21 mouse cellular contexts compared by ENCODE assay signal in genomic region chr1:45541161-45541560, GRCm38 (mm10). TPM values are rescaled to one million over a fixed set of nuclear protein-coding genes. Genes with fewer than 3 reads are reported as not detected.
A peak's percentile ranks its signal among the peaks of the same experiment; 100 is the strongest.
DNase-seq lines count a peak whose midpoint lies in the region; ATAC-seq and TF ChIP-seq lines count a peak whose summit lies in the region.
"Had no signal": no experiment of that assay in that cellular context is flagged by ENCODE, and none has a peak within 500 bp of the region (broad histone marks: within the 10 kb centered on the region; RNA-seq: fewer than 3 reads in every experiment).

No protein-coding gene starts in this region.

- TF ChIP-seq POLR2A in embryonic fibroblast, embryonic 13.5 days (IDR thresholded peaks at IDR 0.05; ENCODE audit: low read depth, low read length): no peak; the same call in 1 of the 2 replicates
- TF ChIP-seq POLR2A in heart, adult 2 months (IDR thresholded peaks at IDR 0.05; ENCODE audit: insufficient read depth, low read depth, low read length): no peak

- no peaks in the 10 kb centered on the region for H3K36me3 ChIP-seq in kidney, postnatal 0 days (ENCODE audit: insufficient read depth, low read length)
- H3K36me3 ChIP-seq in stomach, embryonic 15.5 days: no peaks in the 10 kb centered on the region
- H3K36me3 ChIP-seq in heart, adult 2 months (ENCODE audit: control insufficient read depth, insufficient read depth, low read length): no peaks in the 10 kb centered on the region
- H3K36me3 ChIP-seq: embryonic facial prominence, embryonic 12.5 days; forebrain, embryonic 12.5 days; heart, embryonic 10.5 days; midbrain, embryonic 13.5 days had no signal

- no peak overlapping the region for H3K27ac ChIP-seq in kidney, postnatal 0 days
- H3K27ac ChIP-seq in embryonic fibroblast, embryonic 13.5 days (ENCODE audit: insufficient read depth, low read length): peak overlapping the region; percentile 100
- H3K27ac ChIP-seq in stomach, embryonic 15.5 days: peak overlapping the region; percentile 58
- H3K27ac ChIP-seq in heart, adult 2 months: no peak overlapping the region
- H3K27ac ChIP-seq: embryonic facial prominence, embryonic 12.5 days; forebrain, embryonic 12.5 days; heart, embryonic 10.5 days; hindbrain, embryonic 14.5 days; midbrain, embryonic 13.5 days had no signal

- no peak for TF ChIP-seq EP300 in heart, adult 2 months (IDR thresholded peaks at IDR 0.05; ENCODE audit: insufficient read depth, low read depth, low read length)

- intact Hi-C loops in heart, adult 2 months (cut with DNase I): no loop called here

- no peaks in the 10 kb centered on the region for H3K79me2 ChIP-seq in heart, adult 2 months (replicated peaks; ENCODE audit: control insufficient read depth, insufficient read depth, low read length)

- H3K9ac ChIP-seq in kidney, postnatal 0 days (ENCODE audit: low read depth, low read length): no peak overlapping the region
- no peak overlapping the region for H3K9ac ChIP-seq in stomach, embryonic 15.5 days
- H3K9ac ChIP-seq in heart, adult 2 months (ENCODE audit: low read depth, low read length): no peak overlapping the region
- H3K9ac ChIP-seq: embryonic facial prominence, embryonic 12.5 days; forebrain, embryonic 12.5 days; hindbrain, embryonic 14.5 days; midbrain, embryonic 13.5 days had no signal

- WGBS in kidney, postnatal 0 days: 55% methylated on average over 2 of the region's 2 CpGs
- 26% methylated on average over 2 of the region's 2 CpGs for WGBS in stomach, embryonic 15.5 days
- 54% methylated on average over 2 of the region's 2 CpGs for WGBS in heart, adult 2 months

- no peaks in the 10 kb centered on the region for H3K9me3 ChIP-seq in kidney, postnatal 0 days (replicated peaks; ENCODE audit: low read length)
- no peaks in the 10 kb centered on the region for H3K9me3 ChIP-seq in stomach, embryonic 15.5 days
- H3K9me3 ChIP-seq: embryonic facial prominence, embryonic 12.5 days; forebrain, embryonic 12.5 days; heart, embryonic 10.5 days; midbrain, embryonic 13.5 days had no signal

- no peak overlapping the region for H3K4me2 ChIP-seq in kidney, postnatal 0 days (ENCODE audit: low read length)
- H3K4me2 ChIP-seq in stomach, embryonic 15.5 days: no peak overlapping the region
- H3K4me2 ChIP-seq: embryonic facial prominence, embryonic 12.5 days; forebrain, embryonic 12.5 days; hindbrain, embryonic 14.5 days; liver, embryonic 11.5 days; midbrain, embryonic 13.5 days had no signal

- TF ChIP-seq CTCF in kidney, postnatal 0 days (IDR thresholded peaks at IDR 0.05; ENCODE audit: low read depth): no peak
- TF ChIP-seq CTCF in embryonic fibroblast, embryonic 13.5 days (IDR thresholded peaks at IDR 0.05; ENCODE audit: borderline replicate concordance, insufficient read depth, low read length): no peak
- no peak for TF ChIP-seq CTCF in heart, adult 2 months (IDR thresholded peaks at IDR 0.05)

- H3K27me3 ChIP-seq in kidney, postnatal 0 days (ENCODE audit: insufficient read depth, low read length): no peaks in the 10 kb centered on the region
- no peaks in the 10 kb centered on the region for H3K27me3 ChIP-seq in stomach, embryonic 15.5 days (replicated peaks)
- H3K27me3 ChIP-seq in heart, adult 2 months (ENCODE audit: control insufficient read depth, insufficient read depth, low read length): no peaks in the 10 kb centered on the region
- H3K27me3 ChIP-seq: embryonic facial prominence, embryonic 12.5 days; forebrain, embryonic 12.5 days; midbrain, embryonic 13.5 days had no signal

- H3K4me1 ChIP-seq in kidney, postnatal 0 days (replicated peaks; ENCODE audit: insufficient read depth, low read length): no peaks in the 10 kb centered on the region
- H3K4me1 ChIP-seq in embryonic fibroblast, embryonic 13.5 days (ENCODE audit: control insufficient read depth, insufficient read depth, low read length): peaks cover 3% of the 10 kb centered on the region; the same call in 1 of the 2 replicates
- H3K4me1 ChIP-seq in stomach, embryonic 15.5 days: no peaks in the 10 kb centered on the region
- no peaks in the 10 kb centered on the region for H3K4me1 ChIP-seq in heart, adult 2 months (ENCODE audit: control insufficient read depth, insufficient read depth, low read length)
- H3K4me1 ChIP-seq: embryonic facial prominence, embryonic 12.5 days; forebrain, embryonic 12.5 days; heart, embryonic 10.5 days; midbrain, embryonic 13.5 days had no signal

- DNase-seq in kidney, postnatal 0 days (ENCODE audit: low spot score): peak; percentile 38
- DNase-seq in kidney, postnatal 36 days: no peak
- DNase-seq in MN1 (ENCODE audit: low spot score): peak; percentile 3
- DNase-seq in heart, adult 2 months: no peak
- no peak for DNase-seq in cerebellum, postnatal 10 days
- DNase-seq: adrenal gland, adult 2 months; cerebellum, adult 18-20 months; gastrocnemius, postnatal 25 days; kidney, adult 8-10 months; right cerebral cortex, postnatal 4 days; thymus, adult 18-20 months had no signal

- ATAC-seq in kidney, postnatal 0 days (replicated peaks; ENCODE audit: low FRiP score, low read depth): no peak
- peak; percentile 54; the same call in 1 of the 2 replicates for ATAC-seq in stomach, embryonic 15.5 days (ENCODE audit: insufficient read depth, low FRiP score, low read depth)
- ATAC-seq: midbrain, embryonic 13.5 days had no signal

- H3K4me3 ChIP-seq in kidney, postnatal 0 days (replicated peaks; ENCODE audit: low read depth, low read length): no peak overlapping the region
- no peak overlapping the region for H3K4me3 ChIP-seq in embryonic fibroblast, embryonic 13.5 days (ENCODE audit: insufficient read depth, low read length)
- no peak overlapping the region for H3K4me3 ChIP-seq in stomach, embryonic 15.5 days (replicated peaks)
- H3K4me3 ChIP-seq in heart, adult 2 months: no peak overlapping the region
- H3K4me3 ChIP-seq: embryonic facial prominence, embryonic 12.5 days; forebrain, embryonic 12.5 days; heart, embryonic 10.5 days; midbrain, embryonic 13.5 days had no signal

RNA-seq across cellular contexts. Expression of gene Col5a2, which starts 38.1 kb away (rescaled TPM):
- 26.4 and 28.3 TPM in 2 replicates for polyA plus RNA-seq in kidney, postnatal 0 days (2015; fragmentation: Nextera tagmentation; extraction: Ambion mirVana)
- 998 and 1,092 TPM in 2 replicates for polyA plus RNA-seq in embryonic fibroblast, embryonic 13.5 days (2011; ENCODE audit: insufficient read length, low read depth, missing spikeins)
- polyA plus RNA-seq in stomach, embryonic 15.5 days (2015; fragmentation: Nextera tagmentation; extraction: Ambion mirVana): 91.0 and 95.4 TPM in 2 replicates
- total RNA-seq in heart, adult 2 months (2021): 10 to 100 TPM; 10.9 to 15.8 TPM
- 8.0 and 13.3 TPM in 2 replicates for polyA plus RNA-seq in heart, adult 2 months (2012; rRNA removed)
- total RNA-seq: common myeloid progenitor, adult 5-6 weeks; neutrophil, adult 5-6 weeks had no signal

Comparison
In these comparisons a context has a peak if more than half of its experiments do, and no peak if none do; other contexts are left out.
1. DNase-seq: peak in kidney, postnatal 0 days (single experiment) and MN1 (single experiment); none in kidney, postnatal 36 days (0 of 2), heart, adult 2 months (0 of 2) and cerebellum, postnatal 10 days (0 of 2).
2. H3K27ac ChIP-seq: peak in embryonic fibroblast, embryonic 13.5 days (single experiment) and stomach, embryonic 15.5 days (single experiment); none in kidney, postnatal 0 days (single experiment) and heart, adult 2 months (single experiment).
3. RNA of gene Col5a2, which starts 38.1 kb away (polyA plus RNA-seq): 998 to 1,092 TPM in embryonic fibroblast, embryonic 13.5 days; 91.0 to 95.4 TPM in stomach, embryonic 15.5 days, 26.4 to 28.3 TPM in kidney, postnatal 0 days and 8.0 to 13.3 TPM in heart, adult 2 months; every median in the first group is over 10 times any median in the second.